Mouse (Mus musculus) kidney, adult 2 months (tissue): ENCODE data around the gene Gm49337.

ENCODE experiments used
- CTCF ChIP-seq: fragments of 200-500 bp; conservative IDR thresholded peaks from 2 replicates; pipeline ENCODE4 v1.5.1; 2011; ENCODE audit warnings: low read depth, mild to moderate bottlenecking, control low read depth, low read length, moderate library complexity, mixed read lengths; ENCODE audit not compliant: insufficient read depth, insufficient read length
- POLR2A ChIP-seq: fragments of 200-500 bp; IDR thresholded peaks from one replicate; pipeline ENCODE4 v1.6.1; 2011; ENCODE audit warnings: low read depth, low read length, control low read depth

GRCm38 (mm10) chr4:116217046-116217445 lies 43.9 kb downstream of the Gm49337 start:
- TF ChIP-seq CTCF = no peak
- no peak for TF ChIP-seq POLR2A
